Mouse (Mus musculus) layer of hippocampus, adult 9-11 months (tissue): Measurements from ENCODE around the gene Xrcc6.
"Not testable (repeated sequence)": the region's sequence is repeated elsewhere in the genome, so short reads cannot be mapped to it uniquely, and the experiment has no call there.

Experiments
- DNase-seq: peaks from one replicate; pipeline ENCODE4 v3.0.0; 2022

Gene Xrcc6

DNA sequence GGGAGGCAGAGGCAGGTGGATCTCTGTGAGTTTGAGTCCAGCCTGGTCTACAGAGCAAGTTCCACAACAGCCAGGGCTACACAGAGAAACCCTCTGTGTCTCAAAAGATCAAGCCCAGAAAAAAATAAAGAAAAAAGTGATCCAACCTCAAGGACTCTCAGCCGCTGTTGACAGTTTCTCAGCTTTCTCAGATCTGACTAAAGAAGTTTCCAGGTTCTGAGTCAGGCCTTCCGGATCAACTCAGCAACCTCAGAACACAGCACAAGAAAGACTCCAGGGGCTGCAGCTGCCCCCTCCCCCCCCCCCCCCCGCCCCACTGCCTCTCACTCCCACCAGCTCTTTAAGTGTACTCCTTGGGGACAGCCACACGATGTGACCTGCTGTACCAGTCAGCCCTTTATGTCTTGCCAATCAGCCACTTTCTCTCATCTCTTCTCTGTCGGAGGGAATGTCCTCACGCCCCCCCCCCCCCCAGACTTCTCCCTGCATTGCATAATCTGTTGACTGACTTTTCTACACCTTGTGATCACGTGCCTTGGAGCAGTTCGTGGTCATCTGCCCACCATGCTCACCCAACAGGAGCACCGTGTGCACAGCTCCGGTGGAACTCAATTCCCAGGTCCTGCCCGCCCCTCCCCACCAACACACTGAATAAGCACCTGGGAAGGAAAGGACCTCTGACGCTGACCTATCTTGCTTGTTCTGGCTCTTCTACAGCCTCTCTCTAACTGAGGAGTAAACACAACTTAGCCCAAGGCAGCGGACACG lies 21.4 kb upstream of the Xrcc6 start:
- no peak for DNase-seq

DNA sequence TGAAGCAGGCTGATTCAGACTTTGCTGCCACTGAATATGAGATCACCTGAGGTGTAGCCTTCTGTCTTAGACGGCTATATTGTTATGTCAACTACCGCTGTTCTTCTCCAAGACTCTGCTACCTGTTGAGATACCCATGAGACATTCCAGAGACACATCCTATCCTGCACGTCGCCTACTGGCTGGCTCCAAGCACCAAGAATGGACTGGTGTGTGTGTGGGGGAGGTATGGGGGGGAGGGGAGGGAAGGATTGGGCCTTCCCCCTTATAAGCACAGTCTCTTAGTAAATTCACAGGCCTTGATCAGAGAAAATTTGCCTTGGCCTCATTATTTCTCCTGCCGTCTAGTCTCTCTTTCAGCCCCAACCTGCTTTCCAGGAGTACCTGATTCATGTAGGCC lies 19.8 kb upstream of the Xrcc6 start:
- no peak for DNase-seq

DNA sequence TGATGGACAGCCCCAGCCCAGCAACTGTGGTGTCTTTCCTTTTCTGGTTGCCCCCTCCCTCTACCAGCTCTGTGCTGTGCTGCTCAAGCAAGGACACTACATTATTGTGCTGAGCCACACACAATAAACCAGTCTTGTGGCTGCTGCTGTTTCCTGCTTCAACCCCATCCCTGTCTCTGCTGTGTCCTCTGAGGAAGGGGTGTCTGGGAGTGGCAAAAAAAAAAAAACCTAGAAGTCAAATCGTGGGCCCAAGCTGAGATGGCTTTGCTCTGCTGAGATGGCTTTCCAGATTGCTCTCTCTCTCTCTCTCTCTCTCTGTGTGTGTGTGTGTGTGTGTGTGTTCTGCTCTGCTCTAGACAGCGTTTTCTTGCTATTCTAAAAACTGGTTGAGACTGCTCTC lies 19.2 kb upstream of the Xrcc6 start:
- no peak for DNase-seq

DNA sequence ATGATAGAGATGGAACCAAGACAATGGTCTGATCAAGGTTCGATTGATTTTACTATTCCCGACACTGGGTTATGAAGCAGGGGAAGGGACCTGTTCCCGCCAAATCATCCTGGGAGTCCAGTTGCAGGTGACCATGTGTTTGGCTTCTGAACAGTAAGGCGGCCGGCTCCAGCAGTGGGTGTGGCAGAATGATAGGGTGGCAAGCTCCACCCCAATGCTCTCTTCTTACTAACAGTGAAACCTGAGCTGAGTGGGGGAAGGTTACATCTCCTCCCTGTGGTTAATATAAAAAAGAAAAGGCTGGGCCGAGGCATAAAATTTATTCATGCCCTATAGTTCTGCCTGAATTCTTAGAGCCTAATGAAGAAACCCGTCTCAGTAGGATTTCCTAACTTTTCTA lies 18.5 kb upstream of the Xrcc6 start:
- no peak for DNase-seq

DNA sequence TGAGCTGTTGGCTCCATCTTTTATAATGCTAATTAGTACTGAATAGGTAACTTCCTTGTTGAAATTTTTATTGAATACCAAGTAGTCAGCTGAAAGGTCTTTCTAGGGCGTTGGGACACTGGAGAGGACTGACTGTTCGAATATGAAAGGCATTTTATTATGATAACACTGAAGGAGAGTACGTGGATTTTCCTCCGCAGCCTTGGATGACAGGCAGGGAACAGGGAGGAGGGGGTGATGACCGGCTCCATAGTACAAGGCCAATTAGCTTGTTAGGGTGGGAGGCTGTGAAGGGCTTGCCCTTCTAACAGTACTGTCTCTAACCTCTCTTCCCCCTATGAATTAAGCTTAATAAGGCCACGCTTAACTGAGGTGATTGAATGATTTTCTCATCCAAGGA lies 18.0 kb upstream of the Xrcc6 start:
- DNase-seq: not testable (repeated sequence)

DNA sequence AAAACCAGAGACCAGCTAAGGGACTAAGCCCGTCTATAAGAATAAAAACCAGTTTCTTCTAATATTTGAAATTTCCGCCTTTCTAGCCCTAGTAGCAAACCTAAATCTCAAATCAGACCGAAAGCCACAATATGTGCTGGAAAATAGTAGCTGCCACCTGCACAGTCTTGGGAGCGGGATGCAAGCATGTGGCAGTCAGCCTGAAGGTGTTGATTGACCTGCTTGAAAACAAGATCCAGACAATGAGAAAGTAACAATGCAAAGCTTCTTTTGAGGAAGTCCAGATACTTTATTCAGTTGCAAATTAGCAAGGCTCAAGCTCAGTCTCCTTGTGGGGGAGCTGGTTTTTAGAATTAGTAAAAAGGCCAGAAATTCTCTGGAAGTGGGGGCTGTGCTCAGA lies 17.1 kb upstream of the Xrcc6 start:
- DNase-seq: not testable (repeated sequence)

DNA sequence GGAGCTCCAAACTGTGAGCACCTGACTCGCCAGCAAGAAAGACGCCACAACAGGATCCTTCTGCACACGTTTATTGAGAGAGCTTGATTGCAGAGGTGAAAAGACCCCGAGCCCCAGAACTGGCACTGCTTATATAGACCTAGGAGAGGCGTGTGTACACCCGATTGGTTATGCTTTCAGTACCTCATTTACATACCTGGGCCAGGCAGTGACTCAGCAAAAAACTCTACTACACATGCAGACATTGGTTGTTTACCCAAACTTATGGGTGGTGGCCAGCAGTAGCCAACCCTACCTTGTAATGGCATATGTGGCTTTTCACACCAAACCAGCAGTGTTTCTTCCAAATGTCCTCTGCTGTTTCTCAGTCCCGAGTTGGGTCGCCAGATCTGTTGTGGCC lies 12.5 kb upstream of the Xrcc6 start:
- not testable (repeated sequence) for DNase-seq

DNA sequence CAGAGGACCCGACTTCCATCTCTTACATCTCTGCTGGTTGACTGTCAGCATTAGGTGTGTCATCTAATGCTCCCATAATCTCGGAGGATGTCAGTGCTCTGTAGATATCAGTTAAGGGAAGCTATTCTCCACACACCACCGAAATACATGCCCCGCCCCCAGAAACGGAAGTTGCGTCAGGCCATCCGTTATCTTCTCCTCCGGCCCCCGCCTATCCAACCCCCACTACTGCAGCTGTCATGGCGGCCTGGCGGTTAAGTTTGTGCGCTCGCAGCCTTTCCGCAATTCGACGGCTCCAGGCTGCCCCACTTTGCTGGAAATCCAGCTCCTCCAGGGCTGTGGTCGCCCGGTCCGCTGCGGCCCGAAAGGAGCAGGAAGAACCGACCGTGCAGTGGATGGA lies 7.3 kb upstream of the Xrcc6 start, which contains the start of gene 1700029P11Rik:
1700029P11Rik (plus strand) TSS at position 220 of the 400 bp plus-strand sequence.
- DNase-seq: no peak

DNA sequence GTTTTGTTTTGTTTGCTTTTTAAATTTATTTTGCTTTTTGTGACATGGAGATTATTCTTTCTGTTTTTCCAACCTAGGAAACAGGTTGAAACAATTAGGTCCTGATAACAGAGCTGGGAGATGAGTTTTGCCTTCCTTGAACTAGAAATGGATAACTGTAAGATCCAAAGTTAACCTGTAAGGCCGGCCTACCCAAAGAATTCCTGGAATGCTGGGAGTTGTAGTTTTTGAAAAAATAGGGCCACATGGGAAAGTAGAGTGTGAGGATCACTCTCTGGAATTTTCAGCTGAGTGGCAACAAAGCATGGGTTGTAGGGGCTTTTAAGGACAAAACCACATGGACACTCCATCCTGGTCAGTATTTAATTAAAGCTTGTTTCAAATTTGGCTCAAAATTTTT lies 5.5 kb upstream of the Xrcc6 start:
- no peak for DNase-seq

DNA sequence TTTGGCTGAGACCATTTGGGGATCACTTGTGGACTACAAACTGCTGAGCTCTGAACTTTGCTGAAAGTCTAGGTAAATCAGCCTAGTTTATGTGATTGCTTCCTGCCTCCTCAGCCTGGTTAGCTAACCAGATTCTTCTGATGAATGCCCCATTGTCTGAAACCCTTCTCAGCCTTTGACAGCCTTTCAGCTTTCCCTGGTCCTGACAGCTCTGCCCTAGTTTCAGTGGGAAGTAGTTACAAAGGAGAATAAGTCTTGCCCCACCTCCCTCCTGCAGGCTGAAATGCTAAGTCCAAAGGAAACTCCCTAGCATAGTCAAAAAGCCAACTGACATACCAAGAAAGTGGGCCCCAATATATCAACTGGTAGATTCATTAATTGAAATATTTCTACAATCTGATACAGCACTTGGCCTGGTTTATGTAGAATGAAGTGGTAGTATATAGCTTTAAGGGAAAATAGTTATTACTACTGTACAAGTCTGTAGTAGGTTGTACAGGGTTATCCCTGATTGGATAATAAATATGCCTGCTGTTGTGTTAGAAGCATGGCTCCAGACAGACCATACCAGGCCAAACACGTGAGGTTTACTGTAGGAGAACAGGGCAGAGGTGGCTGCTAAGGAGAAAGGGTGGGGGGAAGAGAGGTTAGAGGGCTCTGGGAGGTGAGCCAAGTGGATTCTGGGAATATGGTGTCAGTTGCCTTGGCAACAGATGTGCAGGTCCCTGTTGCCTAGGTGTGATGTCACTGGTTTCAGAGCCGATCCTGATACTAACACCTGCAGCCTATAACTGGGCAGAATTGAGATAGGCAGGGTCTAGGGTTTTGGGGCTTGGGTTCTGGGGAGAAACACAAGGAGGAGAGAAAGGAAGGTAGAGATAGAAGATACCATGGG lies 2.1 kb upstream of the Xrcc6 start:
- no peak for DNase-seq

DNA sequence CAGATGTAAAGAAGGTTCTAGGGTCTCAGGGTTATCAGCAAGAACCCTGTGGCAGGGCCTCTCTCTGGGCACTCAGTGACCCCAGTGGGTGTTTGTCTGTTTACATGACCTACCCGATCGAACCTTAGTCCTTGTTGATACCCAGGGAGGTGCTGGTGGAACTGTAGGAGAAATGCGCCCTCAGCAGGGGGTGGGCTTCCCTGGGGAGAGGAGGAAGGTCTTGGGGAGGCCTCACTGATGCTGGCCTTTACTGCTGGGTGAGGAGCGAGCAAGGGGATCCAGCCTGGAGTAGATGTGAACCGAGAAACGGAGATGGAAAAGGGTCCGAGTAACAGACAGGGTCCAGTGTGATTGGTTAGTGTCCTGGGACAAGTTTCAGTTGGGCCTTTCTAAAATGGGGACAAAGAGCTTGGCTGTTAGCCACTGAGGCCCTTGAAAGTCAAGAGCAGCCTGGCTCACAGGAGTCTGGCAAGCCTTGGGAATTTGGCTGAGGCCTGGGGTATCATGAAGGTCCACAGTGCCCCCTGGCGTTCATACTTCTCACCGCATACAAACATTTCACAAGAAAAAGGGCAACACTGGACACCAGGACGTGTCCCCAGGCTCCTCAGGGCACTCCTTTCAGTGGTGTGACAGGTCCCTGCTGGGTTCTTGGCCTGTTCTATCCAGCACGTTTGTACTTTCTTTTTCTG lies 1.9 kb downstream of the Xrcc6 start:
- peak; percentile 88 for DNase-seq

DNA sequence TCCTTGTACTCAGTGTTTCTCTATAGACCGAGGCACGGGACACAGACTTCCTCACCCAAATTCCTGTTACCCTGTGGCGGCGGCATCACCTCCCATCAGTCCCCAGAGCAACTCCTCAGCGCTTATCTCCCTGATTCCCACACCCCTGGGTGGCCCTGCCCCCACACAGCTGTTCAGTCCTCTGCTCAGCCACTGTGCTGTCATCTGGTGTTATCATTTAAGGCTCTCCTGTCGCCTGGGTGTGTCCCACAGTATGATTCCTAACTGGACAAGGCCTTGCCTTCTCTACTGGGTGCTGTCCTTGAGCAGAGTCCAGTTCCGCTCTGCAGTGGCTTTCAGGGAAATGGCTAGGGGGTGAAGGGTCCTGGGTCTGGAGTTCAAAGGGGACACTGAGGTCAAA lies 2.9 kb downstream of the Xrcc6 start:
- DNase-seq: no peak

DNA sequence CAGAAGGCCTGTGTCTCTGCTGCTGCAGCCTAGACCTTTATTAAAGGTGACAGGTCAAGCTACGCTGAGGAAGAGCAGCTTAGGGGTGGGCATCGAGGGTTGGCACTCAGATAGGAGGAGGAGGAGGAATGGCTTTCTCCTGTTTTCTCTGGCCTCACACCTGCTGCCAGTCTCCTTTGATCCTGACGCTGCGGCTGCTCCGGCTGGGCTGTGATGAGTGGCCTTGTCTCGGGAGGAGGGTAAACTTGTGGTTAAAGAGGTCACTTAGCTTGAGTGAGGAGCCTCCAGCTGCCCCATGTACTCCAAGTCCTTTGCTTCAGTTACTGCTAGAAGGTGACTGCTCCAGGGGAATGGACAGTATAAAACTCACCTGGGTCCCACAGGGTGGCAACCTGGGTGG lies 6.4 kb downstream of the Xrcc6 start:
- no peak for DNase-seq

DNA sequence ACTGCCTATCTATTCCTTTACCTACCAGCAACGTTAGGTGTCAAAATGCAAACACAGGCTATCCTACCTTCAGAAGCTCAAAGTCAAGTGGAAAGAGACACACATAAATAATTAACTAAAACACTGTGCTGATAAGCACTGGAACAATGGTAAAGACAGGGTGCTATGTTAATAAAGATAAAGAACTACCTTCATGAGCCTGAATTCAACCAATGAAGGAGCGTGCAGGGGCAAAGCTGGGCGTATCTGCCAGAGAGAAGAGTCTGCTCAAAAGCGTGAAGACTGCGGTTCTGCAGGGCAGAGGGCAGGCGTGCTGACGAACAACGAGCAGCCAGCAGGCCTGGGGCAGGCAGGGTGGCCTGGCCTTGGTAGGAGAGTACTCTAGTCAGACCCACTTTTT lies 16.6 kb downstream of the Xrcc6 start:
- no peak for DNase-seq

DNA sequence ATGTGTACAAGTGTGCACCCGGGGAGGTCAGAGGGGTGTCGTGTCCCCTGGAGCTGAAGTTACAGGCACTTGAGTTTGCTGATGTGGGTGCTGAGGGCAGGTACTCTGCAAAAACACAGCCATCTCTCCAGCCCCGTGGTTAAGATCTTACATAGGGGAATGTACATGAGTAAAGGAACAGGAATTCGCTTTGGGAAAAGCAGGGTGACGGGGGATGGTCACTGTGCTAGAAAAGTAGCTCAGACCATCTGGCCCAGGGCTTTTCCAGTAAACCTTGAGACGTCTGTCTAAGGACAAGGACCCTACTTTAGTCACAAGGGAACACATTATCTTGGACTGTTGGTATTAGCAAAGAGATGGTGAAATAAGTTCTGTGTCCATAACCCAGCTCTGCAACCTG lies 24.3 kb downstream of the Xrcc6 start:
- no peak for DNase-seq

DNA sequence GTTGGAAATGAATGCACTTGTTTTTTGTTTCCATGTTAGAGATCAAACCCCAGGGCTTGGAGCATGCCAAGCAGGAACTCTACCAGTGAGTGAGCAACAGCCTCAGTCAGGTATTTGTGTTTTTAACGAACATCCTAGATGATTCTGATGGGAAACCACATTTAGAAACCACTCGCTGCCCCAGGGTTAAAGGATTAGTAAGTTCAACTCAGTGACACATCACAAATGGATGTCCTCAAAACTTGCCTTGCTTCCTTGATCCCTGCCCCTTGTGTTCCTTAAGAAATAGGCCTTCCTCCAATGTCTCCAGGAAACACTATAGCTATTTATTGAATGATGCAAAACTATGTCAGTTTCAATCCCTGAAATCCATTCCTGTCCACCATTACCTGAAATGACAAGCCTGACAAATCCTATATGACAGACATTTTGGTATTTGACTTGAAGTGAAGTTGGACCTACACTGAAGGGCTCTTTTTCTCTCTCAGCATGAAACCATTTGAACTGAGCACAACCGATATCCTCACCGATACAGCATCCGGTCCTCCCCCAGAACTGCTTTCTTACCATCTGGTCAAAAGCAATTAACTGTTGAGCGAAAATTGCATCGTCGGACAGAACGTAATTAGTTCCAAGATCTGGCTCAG lies 27.2 kb downstream of the Xrcc6 start:
- DNase-seq: no peak

DNA sequence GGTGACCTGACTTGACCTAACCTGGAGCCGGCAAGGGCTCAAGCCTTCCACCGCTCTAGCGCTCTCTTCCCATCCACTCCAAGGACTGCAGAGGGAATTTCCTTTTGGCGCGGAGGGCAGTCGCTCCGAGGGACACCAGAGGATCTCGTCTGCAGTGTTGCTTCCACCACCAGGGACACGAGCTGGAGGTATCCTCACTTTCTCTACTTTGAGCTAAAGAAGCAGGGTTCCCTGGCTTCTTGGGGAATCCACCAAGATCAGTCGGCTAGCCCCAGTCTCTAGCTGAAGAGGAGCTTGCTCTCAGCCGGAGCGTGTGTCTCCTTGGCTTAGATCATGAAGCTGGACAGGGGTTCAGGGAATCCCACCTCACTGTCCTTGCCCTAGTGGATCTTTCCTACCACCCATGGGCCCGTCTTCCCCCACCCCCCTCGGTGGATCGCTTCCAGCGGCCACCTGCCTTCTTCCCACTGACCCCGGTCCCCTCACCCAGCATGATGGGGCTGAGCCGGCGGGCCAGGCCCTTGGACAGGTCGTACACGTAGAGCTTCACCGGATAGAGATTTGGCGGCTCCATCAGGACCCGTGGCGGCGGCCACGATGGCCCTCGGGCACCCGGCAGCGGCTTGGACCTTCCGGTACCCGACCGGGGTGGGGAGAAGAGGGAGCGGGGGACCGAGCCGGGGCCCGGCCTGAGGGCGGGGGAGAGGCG lies 27.9 kb downstream of the Xrcc6 start:
- DNase-seq: no peak

DNA sequence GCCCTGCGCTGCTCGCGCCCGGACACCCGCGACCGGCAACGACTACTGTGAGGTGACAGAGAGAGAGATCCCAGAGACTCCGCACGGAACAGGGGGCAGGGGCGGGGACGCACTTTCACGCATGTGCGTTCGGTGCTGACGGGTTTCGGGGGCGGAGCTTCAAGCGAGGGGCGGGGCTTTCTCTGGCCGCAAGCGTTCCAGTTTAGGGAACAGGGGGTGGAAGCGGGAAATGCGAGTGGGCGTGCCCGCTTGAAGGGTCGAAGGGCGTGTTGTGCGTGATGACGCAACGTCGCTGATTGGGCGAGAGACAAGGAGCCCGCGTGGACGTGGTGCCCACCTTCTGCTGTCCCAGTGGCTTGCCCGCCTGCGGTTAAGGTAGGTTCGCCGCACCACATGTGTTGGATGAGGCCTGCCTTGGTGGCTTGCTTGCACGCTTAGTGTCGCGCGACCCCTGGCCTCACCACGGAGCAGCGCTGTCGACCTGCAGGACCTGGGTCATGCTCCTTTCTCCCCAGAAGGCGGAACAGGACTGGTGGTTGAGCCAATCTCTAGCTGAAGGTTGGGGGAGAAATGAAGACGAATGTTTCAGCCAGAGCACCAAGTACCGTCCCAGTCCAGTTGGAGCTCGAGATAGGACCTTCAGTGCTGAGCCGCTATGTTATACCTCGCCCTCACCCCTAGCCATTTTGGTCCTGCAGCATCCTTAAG lies 28.6 kb downstream of the Xrcc6 start:
- DNase-seq: peak; percentile 99

DNA sequence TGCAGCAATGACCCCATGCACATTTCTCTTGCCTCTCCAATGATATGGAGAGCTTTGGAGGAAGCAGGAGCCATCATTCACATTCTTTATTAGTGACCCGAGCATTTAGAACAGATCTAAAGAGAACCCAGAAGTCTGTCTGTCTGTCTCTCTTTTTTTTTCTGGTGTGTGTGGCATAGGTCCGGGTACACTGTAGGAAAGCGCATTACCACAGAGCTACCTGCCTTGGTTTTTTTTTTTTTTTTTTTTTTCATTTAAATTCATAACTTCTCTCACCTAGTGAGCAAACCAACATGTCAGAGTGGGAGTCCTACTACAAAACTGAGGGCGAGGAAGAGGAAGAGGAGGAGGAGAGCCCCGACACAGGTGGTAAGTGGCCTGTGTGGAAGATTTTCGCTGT lies 29.2 kb downstream of the Xrcc6 start:
- no peak for DNase-seq

DNA sequence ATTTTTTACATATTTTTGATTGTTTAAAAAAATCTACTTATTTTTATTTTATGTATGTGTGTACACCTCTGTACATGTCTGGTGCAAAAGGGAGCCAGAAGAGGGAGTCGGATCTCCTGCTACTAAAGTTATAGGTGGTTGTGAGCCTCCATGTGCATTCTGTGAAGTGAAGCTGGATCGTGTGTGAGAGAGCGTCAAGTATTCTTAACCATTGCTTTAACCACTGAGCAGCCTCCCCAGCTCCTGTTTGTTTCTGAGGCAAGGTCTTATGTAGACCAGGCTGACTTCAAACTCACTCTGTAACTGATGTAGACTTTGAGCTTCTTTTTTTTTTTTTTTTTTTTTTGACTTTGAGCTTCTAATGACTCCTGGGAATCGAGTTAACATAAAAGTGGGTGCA lies 29.8 kb downstream of the Xrcc6 start:
- no peak for DNase-seq

DNA sequence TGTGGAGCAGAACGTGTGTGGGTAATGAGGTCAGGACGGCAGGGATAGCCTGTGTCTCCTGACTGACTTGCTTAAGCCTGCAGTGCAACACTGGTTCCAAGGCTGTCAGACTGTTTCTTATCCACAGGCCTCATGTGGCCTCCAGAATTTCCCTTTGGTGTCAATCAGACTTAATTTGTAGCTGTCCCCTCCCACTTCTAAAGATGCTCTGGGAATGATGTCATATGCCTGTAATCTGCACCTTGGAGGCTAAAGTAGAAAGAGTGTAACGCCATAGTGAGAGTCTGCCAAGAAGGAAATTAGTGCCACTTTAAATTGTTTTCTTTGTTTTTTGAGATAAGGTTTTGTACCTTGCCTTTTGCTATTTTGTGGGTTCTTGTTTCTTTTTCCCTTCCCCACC lies 31.7 kb downstream of the Xrcc6 start:
- no peak for DNase-seq
